Mouse (Mus musculus) kidney, adult 11 months (tissue): ENCODE results near the gene Slain1.
"Not testable (repeated sequence)": the region's sequence is repeated elsewhere in the genome, so short reads cannot be mapped to it uniquely, and the experiment has no call there.

ENCODE experiments used
- DNase-seq: peaks from one replicate; pipeline ENCODE4 v3.0.0; 2022

The Slain1 gene

GRCm38 (mm10) chr14:103723841-103724240 lies 73.8 kb downstream of the Slain1 start:
- DNase-seq = no peak

DNA sequence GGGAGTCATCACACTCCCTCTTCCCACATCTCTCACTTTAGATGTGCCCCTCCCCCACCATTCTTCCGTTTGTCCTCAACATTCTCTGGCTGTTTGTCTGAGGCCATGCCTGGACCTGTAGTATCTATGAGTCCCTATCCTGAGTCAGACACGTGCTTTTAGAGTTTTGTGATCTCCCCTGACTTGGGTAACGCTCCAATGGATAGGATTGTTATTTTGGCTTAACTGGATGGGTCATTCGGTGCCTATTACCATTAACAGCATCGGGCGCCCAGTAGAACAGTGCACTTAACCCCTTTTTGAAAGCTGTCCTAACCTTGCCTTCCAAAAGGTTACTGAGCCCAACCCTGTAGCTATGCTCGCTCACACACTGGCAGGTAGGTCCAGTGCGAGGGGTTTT lies 78.5 kb downstream of the Slain1 start:
- no peak for DNase-seq

GRCm38 (mm10) chr14:103728951-103729725 lies 79.1 kb downstream of the Slain1 start:
- no peak for DNase-seq

DNA sequence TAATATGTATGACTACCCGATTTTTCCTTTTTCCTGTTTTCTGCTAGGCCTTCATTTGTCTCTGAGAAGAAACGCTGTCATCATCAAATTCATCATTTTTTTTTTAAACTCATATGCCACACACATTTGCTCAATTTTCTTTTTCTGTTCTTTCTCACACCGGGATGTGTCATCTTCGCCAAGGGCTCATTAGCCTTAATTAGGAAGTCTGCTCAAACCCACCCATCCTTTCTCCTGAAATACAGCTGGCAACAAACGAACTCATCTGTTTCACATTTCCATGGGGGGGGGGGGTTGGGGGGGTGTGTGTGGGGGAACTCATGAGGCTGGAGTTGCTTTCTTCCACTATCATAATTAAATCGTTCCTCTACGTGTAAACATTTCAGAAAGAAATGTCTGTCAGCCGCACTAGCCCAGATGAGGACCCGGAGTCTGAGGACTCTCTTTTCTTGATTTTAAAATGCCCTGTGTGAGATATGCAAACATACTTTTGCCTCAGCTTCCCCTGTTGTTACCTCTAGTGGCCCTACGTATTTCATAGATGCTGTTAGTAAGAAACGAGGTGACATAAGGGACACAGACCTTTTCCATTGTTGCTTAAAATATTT lies 79.8 kb downstream of the Slain1 start:
- no peak for DNase-seq

DNA sequence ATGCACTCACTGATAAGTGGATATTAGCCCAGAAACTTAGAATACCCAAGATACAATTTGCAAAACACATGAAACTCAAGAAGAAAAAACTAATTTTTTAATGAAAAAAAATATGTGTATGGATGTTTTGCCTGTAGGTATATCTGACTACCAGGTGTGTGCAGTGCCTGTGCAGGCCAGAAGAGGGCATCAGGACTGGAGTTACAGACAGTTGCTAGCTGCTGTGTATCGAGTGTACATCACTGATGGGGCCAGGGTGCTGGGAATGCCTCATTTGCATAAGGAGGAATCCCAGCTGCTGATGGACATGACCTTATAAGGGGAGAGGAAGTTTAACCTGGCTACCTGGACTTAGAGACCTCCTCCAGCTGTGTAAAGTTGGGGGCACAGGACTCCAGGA lies 82.6 kb downstream of the Slain1 start:
- no peak for DNase-seq

- peak; percentile 36 for DNase-seq
Measured at GRCm38 (mm10) chr14:103741216-103741615, 91.2 kb downstream of the Slain1 start.

GRCm38 (mm10) chr14:103742150-103742549 lies 92.1 kb downstream of the Slain1 start:
- DNase-seq = peak; percentile 43

GRCm38 (mm10) chr14:103747345-103747744 lies 97.3 kb downstream of the Slain1 start:
- DNase-seq = no peak

GRCm38 (mm10) chr14:103750638-103751037 lies 100.6 kb downstream of the Slain1 start:
- DNase-seq = not testable (repeated sequence)

- DNase-seq = no peak
Measured at GRCm38 (mm10) chr14:103751384-103751783, 101.4 kb downstream of the Slain1 start.

DNA sequence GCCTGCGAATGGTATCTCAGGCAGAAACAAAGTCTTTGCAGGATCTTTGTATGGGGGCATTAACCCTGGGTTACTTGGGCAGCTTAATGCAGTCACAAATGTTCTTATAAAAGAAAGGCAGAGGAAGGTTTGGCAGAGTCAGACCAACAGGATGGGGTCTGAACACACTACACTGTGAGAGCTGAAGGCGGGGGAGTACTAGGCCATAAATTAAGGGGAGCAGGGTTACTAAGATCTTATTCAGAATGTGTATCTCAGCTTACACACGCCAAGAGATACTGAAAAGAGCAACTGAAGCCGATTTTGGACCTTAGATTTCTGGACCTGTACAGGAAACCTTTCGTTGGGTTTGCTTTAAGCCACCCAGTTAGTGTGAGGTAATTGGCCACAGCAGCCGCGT lies 102.7 kb downstream of the Slain1 start:
- no peak for DNase-seq

DNA sequence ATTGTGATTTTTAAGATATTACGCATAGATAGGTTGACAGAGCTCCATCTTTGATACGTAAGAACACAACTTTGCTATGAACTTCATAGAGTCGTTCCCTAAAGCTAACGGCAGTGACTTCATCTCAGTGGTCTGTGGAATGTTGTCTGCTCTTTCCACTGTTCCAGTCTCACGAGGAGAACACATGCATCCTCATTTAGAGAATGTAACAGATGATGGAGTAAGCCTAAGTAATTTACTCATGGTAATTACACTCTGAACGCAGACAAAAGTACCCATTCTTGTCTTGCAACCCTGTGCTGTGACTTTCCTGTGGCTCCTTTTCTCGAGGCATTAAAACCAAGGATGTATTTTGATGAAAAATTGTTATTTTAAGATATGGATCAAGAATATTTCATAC lies 104.0 kb downstream of the Slain1 start:
- DNase-seq = no peak

DNA sequence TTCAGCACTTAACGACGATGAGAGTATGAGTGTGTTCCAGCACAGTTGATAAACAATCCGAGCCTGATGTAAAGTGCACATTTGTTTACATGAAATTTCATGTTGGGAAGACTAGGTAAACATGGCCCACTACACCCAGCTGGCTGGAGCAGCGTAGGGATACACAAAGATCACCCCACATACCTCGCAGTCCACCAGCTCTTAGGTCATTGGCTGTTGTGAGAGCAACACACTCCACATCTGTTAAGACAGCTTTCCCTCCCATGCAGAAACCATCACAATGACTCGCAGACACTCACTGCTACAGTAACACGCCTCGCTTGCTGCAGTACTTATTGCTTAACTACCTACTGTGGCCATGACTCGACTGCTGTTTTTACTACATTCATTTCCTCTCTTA lies 104.4 kb downstream of the Slain1 start:
- DNase-seq = no peak
